Mouse (Mus musculus) midbrain, embryonic 16.5 days (tissue): Measurements from ENCODE around the gene Mapk11. TPM values are rescaled to one million over a fixed set of nuclear protein-coding genes. Genes with fewer than 3 reads are reported as not detected.

ENCODE experiments used
- ATAC-seq: fragments of 200-750 bp; cut with Nextera tagmentation; 2 replicates; pipeline ENCODE4 v1.8.0; 2017; ENCODE audit warnings: moderate TSS enrichment
- H3K27ac ChIP-seq: fragments of 300-500 bp; sonication (generic); 2 replicates; pipeline ENCODE4 v1.5.1; 2014; ENCODE audit warnings: mild to moderate bottlenecking, low read length, mixed read lengths
- H3K27me3 ChIP-seq: fragments of 300-500 bp; sonication (generic); 2 replicates; pipeline ENCODE4 v1.6.1; 2014; ENCODE audit warnings: low read depth, low read length, mixed read lengths; ENCODE audit not compliant: control insufficient read depth, insufficient read depth
- H3K36me3 ChIP-seq: fragments of 300-500 bp; sonication (generic); 2 replicates; pipeline ENCODE4 v1.6.1; 2014; ENCODE audit warnings: mild to moderate bottlenecking, low read length, moderate library complexity, mixed read lengths; ENCODE audit not compliant: control insufficient read depth, insufficient read depth
- H3K4me1 ChIP-seq: fragments of 300-500 bp; sonication (generic); 2 replicates; pipeline ENCODE4 v1.6.1; 2014; ENCODE audit warnings: mild to moderate bottlenecking, low read length, mixed read lengths; ENCODE audit not compliant: control insufficient read depth, insufficient read depth
- H3K4me2 ChIP-seq: fragments of 300-500 bp; sonication (generic); 2 replicates; pipeline ENCODE4 v1.6.1; 2014; ENCODE audit warnings: mild to moderate bottlenecking, low read length, mixed read lengths
- H3K4me3 ChIP-seq: fragments of 300-500 bp; sonication (generic); 2 replicates; pipeline ENCODE4 v1.5.1; 2014; ENCODE audit warnings: low read depth, mild to moderate bottlenecking, low read length, moderate library complexity, mixed read lengths
- H3K9ac ChIP-seq: fragments of 300-500 bp; sonication (generic); 2 replicates; pipeline ENCODE4 v1.6.1; 2014; ENCODE audit warnings: low read depth, low read length, mixed read lengths
- H3K9me3 ChIP-seq: fragments of 300-500 bp; sonication (generic); replicated peaks from 2 replicates; pipeline ENCODE4 v1.6.1; 2014; ENCODE audit warnings: mild to moderate bottlenecking, low read length, mixed read lengths; ENCODE audit not compliant: control insufficient read depth, poor library complexity, severe bottlenecking
- WGBS: fragments of 180-500 bp; shearing (Covaris S2); extraction: QIAGEN DNeasy Blood & Tissue Kit; methylation state at CpG from one replicate; pipeline ENCODE4 v1.1.7; 2014; 5-methylcytosine and 5-hydroxymethylcytosine counted together
- polyA plus RNA-seq: library from polyadenylated mRNA; unstranded; fragments of >200 nt; fragmentation: Nextera tagmentation; extraction: Ambion mirVana; gene quantifications from 2 replicates; pipeline ENCODE4 v1.2.1, GENCODE M21; 2015

The Mapk11 gene
- polyA plus RNA-seq, 1 experiment from 2014 or later = 29.0 TPM

DNA sequence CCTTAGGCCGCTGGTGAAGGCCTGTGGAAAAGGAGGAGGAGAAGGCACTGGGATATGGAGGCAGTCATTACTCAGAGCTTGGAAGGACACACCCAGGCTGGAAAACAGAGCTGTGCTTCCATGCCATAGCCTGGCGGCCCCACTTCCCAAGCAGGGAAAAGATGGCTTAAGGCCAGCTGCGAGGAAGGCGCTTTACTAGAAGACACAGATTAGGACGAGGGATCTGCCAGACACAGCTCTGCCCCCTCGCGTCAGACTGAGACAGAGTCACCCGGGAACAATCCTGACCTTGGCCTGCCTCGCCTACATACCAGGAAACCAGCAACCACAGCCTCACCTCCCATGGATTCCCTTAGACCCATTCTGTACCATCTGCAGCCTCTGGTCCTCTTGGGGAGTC lies 39.3 kb downstream of the Mapk11 start:
- Histone ChIP-seq H3K4me2 (no peak overlapping the region), H3K27me3 (no peaks in the 10 kb centered on the region), H3K36me3 (peaks cover 29% of the 10 kb centered on the region), H3K9ac (no peak overlapping the region), H3K27ac (no peak overlapping the region), H3K9me3 (no peaks in the 10 kb centered on the region), H3K4me3 (no peak overlapping the region), H3K4me1 (no peaks in the 10 kb centered on the region)
- 86% methylated on average over 9 of the region's 9 CpGs for WGBS
- ATAC-seq = no peak

DNA sequence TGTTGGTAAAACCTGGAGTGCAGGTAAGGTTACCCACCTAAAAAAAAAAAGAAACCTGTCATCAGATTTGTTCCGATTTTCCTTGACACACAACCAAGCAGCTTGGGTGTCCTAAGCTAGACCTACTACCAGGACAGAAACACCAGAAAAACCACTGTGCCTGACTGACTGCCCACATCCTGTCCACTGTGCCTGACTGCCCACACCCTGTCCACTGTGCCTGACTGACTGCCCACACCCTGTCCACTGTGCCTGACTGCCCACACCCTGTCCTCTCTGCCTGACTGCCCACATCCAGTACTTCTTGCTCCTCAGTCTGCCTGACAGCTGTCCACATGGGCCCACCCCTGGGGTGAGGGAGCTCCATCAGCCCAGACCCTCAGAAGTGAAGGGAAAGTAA lies 42.5 kb downstream of the Mapk11 start:
- 100% methylated on average over 1 of the region's 1 CpGs for WGBS
- no peaks in the 10 kb centered on the region for H3K27me3 ChIP-seq
- no peaks in the 10 kb centered on the region for H3K4me1 ChIP-seq
- ATAC-seq = no peak
- no peak overlapping the region for H3K4me3 ChIP-seq
- H3K4me2 ChIP-seq = no peak overlapping the region
- peaks cover 45% of the 10 kb centered on the region for H3K36me3 ChIP-seq
- no peak overlapping the region for H3K9ac ChIP-seq
- no peaks in the 10 kb centered on the region for H3K9me3 ChIP-seq
- H3K27ac ChIP-seq = no peak overlapping the region

DNA sequence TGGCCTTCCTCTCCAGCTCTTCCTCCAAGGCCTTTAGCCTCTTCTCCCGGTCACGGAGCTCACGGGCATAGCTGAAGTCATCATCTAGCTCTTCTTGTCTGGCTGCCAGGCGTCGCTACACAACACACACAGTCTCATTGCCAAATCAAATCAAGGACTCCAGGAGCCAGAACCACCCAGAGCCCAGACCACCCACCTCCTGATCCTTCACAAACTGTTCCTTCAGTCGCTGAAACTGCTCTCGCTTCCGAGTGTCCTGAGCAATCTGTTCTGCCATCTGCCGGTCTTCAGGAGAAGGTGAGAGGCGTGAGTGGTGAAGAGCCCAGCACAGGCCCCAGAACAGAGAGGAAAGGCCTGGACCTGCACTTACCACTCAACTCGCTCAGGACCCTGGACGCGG lies 43.4 kb downstream of the Mapk11 start:
- Histone ChIP-seq H3K4me1 (no peaks in the 10 kb centered on the region), H3K9ac (no peak overlapping the region), H3K27me3 (no peaks in the 10 kb centered on the region), H3K27ac (no peak overlapping the region), H3K36me3 (peaks cover 48% of the 10 kb centered on the region), H3K4me3 (no peak overlapping the region), H3K4me2 (no peak overlapping the region), H3K9me3 (no peaks in the 10 kb centered on the region)
- 93% methylated on average over 13 of the region's 13 CpGs for WGBS
- no peak for ATAC-seq

DNA sequence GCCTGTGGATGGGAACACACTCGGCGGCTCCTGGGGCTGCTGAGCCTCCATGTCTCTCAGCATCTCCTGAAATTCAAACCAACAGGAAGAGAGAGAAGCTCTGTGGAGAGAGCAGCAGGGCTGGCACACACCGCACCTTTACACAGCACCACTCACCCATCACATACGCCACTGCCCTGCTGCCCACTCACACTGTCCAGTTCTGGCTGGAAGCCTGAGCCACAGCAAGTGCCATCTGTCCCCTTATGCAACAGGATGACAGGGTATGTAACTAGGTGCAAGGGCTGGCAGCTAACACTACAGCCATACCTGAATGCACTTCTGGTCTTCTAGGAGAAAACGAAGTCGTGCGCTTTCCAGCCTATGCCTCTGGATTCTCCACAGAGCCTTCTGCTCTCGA lies 45.0 kb downstream of the Mapk11 start:
- H3K9ac ChIP-seq = no peak overlapping the region
- H3K36me3 ChIP-seq = peaks cover 59% of the 10 kb centered on the region
- H3K27ac ChIP-seq = no peak overlapping the region
- ATAC-seq = no peak
- no peaks in the 10 kb centered on the region for H3K4me1 ChIP-seq
- no peaks in the 10 kb centered on the region for H3K27me3 ChIP-seq
- H3K9me3 ChIP-seq = no peaks in the 10 kb centered on the region
- WGBS = 97% methylated on average over 8 of the region's 8 CpGs
- H3K4me3 ChIP-seq = no peak overlapping the region
- H3K4me2 ChIP-seq = no peak overlapping the region

DNA sequence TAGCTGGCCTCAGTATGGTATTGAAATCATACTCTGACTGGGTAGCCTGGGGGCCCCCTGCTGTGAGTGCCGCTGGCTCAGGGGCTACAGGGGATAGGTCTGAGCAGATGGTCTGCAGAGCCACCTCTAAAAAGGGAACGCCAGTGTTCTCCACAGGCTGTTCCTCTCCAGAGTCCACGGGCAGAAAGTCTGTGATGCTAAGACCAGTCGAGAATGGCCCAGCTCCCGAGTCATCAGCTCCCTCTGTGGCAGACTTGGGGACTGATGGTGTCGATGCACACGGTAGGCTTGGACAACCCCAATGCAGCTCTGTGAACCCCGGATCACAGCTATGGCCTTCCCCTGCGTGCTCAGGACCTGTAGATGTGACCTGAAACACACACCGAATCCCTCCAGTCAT lies 45.5 kb downstream of the Mapk11 start:
- Histone ChIP-seq H3K4me3 (no peak overlapping the region), H3K9ac (no peak overlapping the region), H3K27ac (no peak overlapping the region), H3K36me3 (peaks cover 62% of the 10 kb centered on the region), H3K4me1 (no peaks in the 10 kb centered on the region), H3K27me3 (no peaks in the 10 kb centered on the region), H3K4me2 (no peak overlapping the region), H3K9me3 (no peaks in the 10 kb centered on the region)
- no peak for ATAC-seq
- WGBS = 88% methylated on average over 10 of the region's 10 CpGs

DNA sequence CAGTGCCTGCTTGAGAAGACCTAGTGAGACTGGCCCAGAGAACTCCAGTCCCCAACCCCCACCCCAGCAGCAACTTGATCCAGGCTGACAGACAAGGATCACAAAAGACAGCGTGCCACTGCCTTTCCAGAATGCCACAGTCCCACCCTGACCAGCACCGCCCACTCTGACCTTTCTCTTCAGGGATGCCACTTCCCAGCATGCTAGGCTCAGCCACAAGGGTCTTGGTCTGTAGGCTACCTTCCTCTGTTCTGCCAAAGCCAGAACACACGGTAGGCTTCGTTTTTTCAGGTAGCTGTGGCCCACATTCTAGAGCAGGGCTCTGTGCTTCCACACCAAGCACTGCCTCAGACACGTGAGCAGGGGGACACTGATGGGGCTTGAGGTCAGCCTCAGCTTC lies 46.8 kb downstream of the Mapk11 start:
- H3K27ac ChIP-seq = no peak overlapping the region
- H3K27me3 ChIP-seq = no peaks in the 10 kb centered on the region
- peaks cover 66% of the 10 kb centered on the region for H3K36me3 ChIP-seq
- ATAC-seq = no peak
- no peak overlapping the region for H3K9ac ChIP-seq
- H3K4me2 ChIP-seq = no peak overlapping the region
- no peaks in the 10 kb centered on the region for H3K4me1 ChIP-seq
- H3K9me3 ChIP-seq = no peaks in the 10 kb centered on the region
- no peak overlapping the region for H3K4me3 ChIP-seq
- 47% methylated on average over 5 of the region's 5 CpGs for WGBS

DNA sequence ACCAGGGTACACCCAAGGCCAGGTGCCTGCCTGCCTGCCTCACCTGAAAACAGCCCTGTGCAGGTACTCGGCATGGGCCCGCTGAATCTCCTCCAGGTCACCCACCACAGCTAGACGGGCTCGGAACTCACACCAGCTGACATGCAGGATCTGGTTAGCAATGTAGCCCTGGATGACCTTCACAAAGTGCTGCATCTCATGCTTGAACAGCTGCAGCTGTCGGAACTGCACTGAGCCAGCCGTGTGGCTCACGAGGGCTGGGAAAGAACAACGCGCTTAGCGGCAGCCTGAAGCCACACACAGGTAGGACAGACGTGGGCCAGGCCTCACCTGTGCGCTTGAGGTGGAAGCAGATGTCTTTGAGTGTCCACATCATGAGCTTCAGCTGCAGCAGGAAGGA lies 48.6 kb downstream of the Mapk11 start:
- Histone ChIP-seq H3K4me1 (no peaks in the 10 kb centered on the region), H3K36me3 (peaks cover 68% of the 10 kb centered on the region), H3K4me2 (no peak overlapping the region), H3K4me3 (no peak overlapping the region), H3K9me3 (no peaks in the 10 kb centered on the region), H3K9ac (no peak overlapping the region), H3K27me3 (no peaks in the 10 kb centered on the region), H3K27ac (no peak overlapping the region)
- ATAC-seq = no peak
- 91% methylated on average over 12 of the region's 12 CpGs for WGBS

DNA sequence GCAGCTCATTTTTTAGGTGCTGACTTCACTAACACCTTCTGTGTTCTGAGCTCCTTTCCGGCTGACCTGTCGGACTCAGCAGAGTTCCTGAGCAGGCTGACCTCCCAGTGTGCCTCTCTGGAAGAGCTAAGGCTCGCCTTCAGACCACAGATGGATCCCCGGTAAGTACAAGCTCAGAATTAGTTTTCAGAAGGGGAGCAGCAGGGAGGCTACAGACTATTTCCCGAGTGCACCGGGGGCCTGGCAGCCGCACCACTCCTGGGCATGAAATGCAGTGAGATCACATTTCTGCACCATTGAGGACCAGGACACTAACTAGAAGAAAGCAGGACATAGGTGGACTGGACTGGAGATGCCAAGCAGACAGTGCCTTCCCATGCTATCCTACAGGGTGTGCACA lies 50.8 kb downstream of the Mapk11 start:
- H3K27me3 ChIP-seq = no peaks in the 10 kb centered on the region
- 87% methylated on average over 7 of the region's 7 CpGs for WGBS
- peaks cover 69% of the 10 kb centered on the region for H3K36me3 ChIP-seq
- no peaks in the 10 kb centered on the region for H3K4me1 ChIP-seq
- H3K9ac ChIP-seq = no peak overlapping the region
- H3K9me3 ChIP-seq = no peaks in the 10 kb centered on the region
- no peak for ATAC-seq
- no peak overlapping the region for H3K27ac ChIP-seq
- no peak overlapping the region for H3K4me3 ChIP-seq
- no peak overlapping the region for H3K4me2 ChIP-seq

DNA sequence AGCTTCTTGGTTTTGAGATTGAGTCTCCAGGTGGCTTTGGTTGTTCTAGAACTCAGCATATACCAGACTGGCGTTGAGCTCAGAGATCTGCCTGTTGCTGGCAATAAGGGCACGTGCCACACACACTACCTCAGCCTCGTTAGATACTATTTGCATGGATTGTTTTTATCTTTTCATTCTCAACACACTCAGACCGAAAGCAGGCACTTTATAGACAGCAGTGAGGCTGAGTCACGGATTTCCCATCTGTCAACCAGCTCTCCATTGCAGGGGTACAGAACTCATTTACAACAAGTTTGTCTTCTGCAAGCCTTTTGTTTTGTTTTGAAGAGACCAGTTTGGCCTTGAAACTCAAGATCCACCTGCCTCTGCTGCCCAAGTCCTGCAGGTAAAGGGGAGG lies 52.0 kb downstream of the Mapk11 start:
- H3K9ac ChIP-seq = no peak overlapping the region
- 93% methylated on average over 5 of the region's 5 CpGs for WGBS
- ATAC-seq = no peak
- no peaks in the 10 kb centered on the region for H3K4me1 ChIP-seq
- H3K36me3 ChIP-seq = peaks cover 68% of the 10 kb centered on the region
- no peaks in the 10 kb centered on the region for H3K27me3 ChIP-seq
- H3K4me2 ChIP-seq = no peak overlapping the region
- H3K9me3 ChIP-seq = no peaks in the 10 kb centered on the region
- no peak overlapping the region for H3K4me3 ChIP-seq
- no peak overlapping the region for H3K27ac ChIP-seq
